Mouse (Mus musculus): ENCODE results near the gene Rab35. TPM values are rescaled to one million over a fixed set of nuclear protein-coding genes. Genes with fewer than 3 reads are reported as not detected.

The Rab35 gene
- total and polyA plus RNA-seq, 3 experiments = 62.2 to 88.3 (median 69.1) TPM

DNA sequence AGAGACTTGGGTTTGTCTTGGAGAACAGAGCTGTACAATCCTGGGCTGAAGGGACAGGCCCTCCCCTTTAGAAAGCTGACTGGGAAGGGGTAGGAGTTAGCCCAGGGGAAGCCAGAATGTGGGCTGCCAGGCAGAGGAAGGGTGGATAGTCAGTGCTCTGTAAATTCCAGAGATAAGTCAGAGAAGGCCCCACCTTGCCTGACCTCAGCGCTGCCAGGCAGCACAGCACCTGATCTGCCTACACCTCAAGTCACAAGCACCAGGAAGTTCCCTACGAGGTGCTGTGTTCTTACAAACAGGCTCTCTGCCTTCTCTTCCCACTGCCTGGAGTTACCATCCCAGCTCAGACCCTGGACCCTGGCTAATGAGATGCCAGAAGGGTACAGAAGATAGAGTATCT is 38.7 kb downstream of the Rab35 start:
- H3K36me3 ChIP-seq (replicated peaks) = no peaks in the 10 kb centered on the region
- DNase-seq (ENCODE audit: low spot score) = no peak
- H3K27me3 ChIP-seq (ENCODE audit: insufficient read depth, low read length) = peaks cover 54% of the 10 kb centered on the region
- H3K4me3 ChIP-seq (ENCODE audit: low read depth, low read length) = no peak overlapping the region
- ATAC-seq (ENCODE audit: extremely low read depth, insufficient number of reproducible peaks, low FRiP score, poor library complexity, severe bottlenecking) = no peak
- 0 out of 2 replicates have a peak, but pooled peaks cover under 1% of the 10 kb centered on the region for H3K9me3 ChIP-seq (replicated peaks)
- TF ChIP-seq POLR2AphosphoS5 (IDR thresholded peaks at IDR 0.05; ENCODE audit: insufficient replicate concordance, low read depth, low read length) (no peak), GATA1 (IDR thresholded peaks at IDR 0.05; ENCODE audit: borderline replicate concordance, low read length) (no peak), GATA2 (IDR thresholded peaks at IDR 0.05; ENCODE audit: borderline replicate concordance, low read depth, low read length) (no peak), CTCF (IDR thresholded peaks at IDR 0.05; ENCODE audit: low read depth, low read length) (no peak), TAL1 (conservative IDR thresholded peaks at IDR 0.05; ENCODE audit: low read depth, low read length) (no peak)
- no peaks in the 10 kb centered on the region for H3K4me1 ChIP-seq (ENCODE audit: insufficient read depth, low read depth, low read length)

DNA sequence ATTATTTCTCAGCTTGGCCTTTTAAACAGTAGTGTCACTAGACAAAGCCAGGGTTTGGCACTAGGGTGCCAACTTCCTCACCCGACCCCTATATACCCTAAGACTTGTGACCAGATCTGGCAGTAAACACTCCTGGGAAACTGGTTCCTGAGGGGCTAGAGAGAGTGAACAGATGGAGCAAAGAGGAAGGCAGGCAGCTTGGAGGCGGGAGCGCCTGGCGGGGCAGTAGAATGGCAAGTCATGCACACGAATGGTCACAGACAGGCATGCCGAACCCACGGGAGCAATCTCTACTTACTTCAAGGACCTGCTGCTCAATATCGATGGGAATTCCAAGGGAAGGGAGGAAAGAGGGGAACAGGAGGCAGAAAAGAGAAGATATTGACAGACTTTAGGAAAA is 40.1 kb downstream of the Rab35 start:
- no peak for DNase-seq (ENCODE audit: low spot score)
- Histone ChIP-seq H3K4me1 (ENCODE audit: insufficient read depth, low read depth, low read length) (no peaks in the 10 kb centered on the region), H3K9me3 (replicated peaks) (no peaks in the 10 kb centered on the region), H3K36me3 (replicated peaks) (no peaks in the 10 kb centered on the region), H3K27me3 (ENCODE audit: insufficient read depth, low read length) (peaks cover 45% of the 10 kb centered on the region), H3K4me3 (ENCODE audit: low read depth, low read length) (no peak overlapping the region)
- no peak for TF ChIP-seq CTCF (IDR thresholded peaks at IDR 0.05; ENCODE audit: low read depth, low read length)
- no peak for TF ChIP-seq TAL1 (conservative IDR thresholded peaks at IDR 0.05; ENCODE audit: low read depth, low read length)
- no peak for TF ChIP-seq GATA1 (IDR thresholded peaks at IDR 0.05; ENCODE audit: borderline replicate concordance, low read length)
- no peak for TF ChIP-seq POLR2AphosphoS5 (IDR thresholded peaks at IDR 0.05; ENCODE audit: insufficient replicate concordance, low read depth, low read length)
- no peak for TF ChIP-seq GATA2 (IDR thresholded peaks at IDR 0.05; ENCODE audit: borderline replicate concordance, low read depth, low read length)
- no peak for ATAC-seq (ENCODE audit: extremely low read depth, insufficient number of reproducible peaks, low FRiP score, poor library complexity, severe bottlenecking)

DNA sequence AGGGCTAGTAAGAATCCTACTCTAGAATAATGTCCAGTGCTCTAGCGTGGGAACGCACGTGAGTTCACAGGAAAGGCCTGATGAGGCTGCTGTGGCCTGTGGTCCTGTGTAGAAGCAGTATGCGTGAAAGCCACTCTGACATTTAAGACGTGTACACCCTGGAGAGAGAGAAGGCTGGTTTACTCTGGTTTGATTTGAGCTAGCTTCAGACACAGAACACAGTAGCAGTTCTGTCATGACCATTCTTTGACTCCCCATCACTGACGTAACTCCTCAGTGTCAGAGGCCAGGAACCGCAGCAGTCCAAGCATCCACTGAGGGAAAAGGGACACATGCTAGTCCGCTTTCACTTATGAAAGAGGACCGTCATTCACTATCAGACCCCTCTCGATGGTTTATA is 53.4 kb downstream of the Rab35 start:
- Histone ChIP-seq H3K4me1 (ENCODE audit: insufficient read depth, low read depth, low read length) (no peaks in the 10 kb centered on the region), H3K27me3 (ENCODE audit: insufficient read depth, low read length) (peaks cover 3% of the 10 kb centered on the region), H3K4me3 (ENCODE audit: low read depth, low read length) (no peak overlapping the region), H3K9me3 (replicated peaks) (no peaks in the 10 kb centered on the region), H3K36me3 (replicated peaks) (no peaks in the 10 kb centered on the region)
- TF ChIP-seq GATA1 (IDR thresholded peaks at IDR 0.05; ENCODE audit: borderline replicate concordance, low read length) = no peak
- no peak for TF ChIP-seq POLR2AphosphoS5 (IDR thresholded peaks at IDR 0.05; ENCODE audit: insufficient replicate concordance, low read depth, low read length)
- TF ChIP-seq GATA2 (IDR thresholded peaks at IDR 0.05; ENCODE audit: borderline replicate concordance, low read depth, low read length) = no peak
- no peak for TF ChIP-seq TAL1 (conservative IDR thresholded peaks at IDR 0.05; ENCODE audit: low read depth, low read length)
- TF ChIP-seq CTCF (IDR thresholded peaks at IDR 0.05; ENCODE audit: low read depth, low read length) = no peak
- DNase-seq (ENCODE audit: low spot score) = no peak
- ATAC-seq (ENCODE audit: extremely low read depth, insufficient number of reproducible peaks, low FRiP score, poor library complexity, severe bottlenecking) = no peak

DNA sequence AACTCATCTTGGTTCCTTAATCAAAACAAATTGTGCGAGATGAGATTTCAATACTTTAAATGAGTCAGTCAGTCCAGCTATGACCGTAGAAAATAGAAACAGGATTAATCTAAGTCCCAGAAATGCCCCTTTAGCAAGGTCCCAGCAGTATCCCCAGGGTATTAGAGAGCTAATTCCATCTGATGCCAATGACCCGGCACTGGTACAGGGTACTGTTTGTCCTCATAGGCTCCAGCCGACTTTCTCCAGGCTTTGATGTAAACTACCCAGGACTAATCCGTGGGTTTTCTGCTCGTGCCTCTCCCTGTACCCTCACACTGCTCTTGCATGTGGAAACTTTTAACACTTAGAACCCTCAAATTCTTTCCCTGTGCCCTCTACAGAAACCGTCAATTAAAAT is 55.0 kb downstream of the Rab35 start:
- H3K36me3 ChIP-seq (replicated peaks) = no peaks in the 10 kb centered on the region
- ATAC-seq (ENCODE audit: extremely low read depth, insufficient number of reproducible peaks, low FRiP score, poor library complexity, severe bottlenecking) = no peak
- no peak for TF ChIP-seq POLR2AphosphoS5 (IDR thresholded peaks at IDR 0.05; ENCODE audit: insufficient replicate concordance, low read depth, low read length)
- no peak for TF ChIP-seq GATA2 (IDR thresholded peaks at IDR 0.05; ENCODE audit: borderline replicate concordance, low read depth, low read length)
- no peak for TF ChIP-seq TAL1 (conservative IDR thresholded peaks at IDR 0.05; ENCODE audit: low read depth, low read length)
- TF ChIP-seq CTCF (IDR thresholded peaks at IDR 0.05; ENCODE audit: low read depth, low read length) = no peak
- peaks cover 3% of the 10 kb centered on the region for H3K27me3 ChIP-seq (ENCODE audit: insufficient read depth, low read length)
- DNase-seq (ENCODE audit: low spot score) = no peak
- H3K4me3 ChIP-seq (ENCODE audit: low read depth, low read length) = no peak overlapping the region
- no peaks in the 10 kb centered on the region for H3K9me3 ChIP-seq (replicated peaks)
- no peaks in the 10 kb centered on the region for H3K4me1 ChIP-seq (ENCODE audit: insufficient read depth, low read depth, low read length)

DNA sequence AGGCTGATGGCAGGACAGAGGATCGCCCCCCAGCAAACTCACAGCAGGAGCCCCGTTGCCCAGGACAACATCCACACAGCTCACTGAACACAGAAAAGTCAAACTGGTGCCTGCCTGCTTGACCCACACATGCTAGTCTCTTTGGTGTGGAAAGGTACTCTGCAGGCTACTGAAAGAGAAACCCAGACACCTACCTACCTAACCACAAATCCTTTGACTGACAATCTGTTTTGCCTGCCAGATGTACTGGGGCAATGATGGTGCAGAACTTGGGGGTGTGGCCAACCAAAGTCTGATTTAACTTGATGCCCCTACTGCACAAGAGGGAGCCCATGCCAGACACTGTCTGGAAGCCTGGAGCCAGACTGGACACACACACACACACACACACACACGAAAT is 61.6 kb downstream of the Rab35 start:
- no peak for DNase-seq (ENCODE audit: low spot score)
- H3K9me3 ChIP-seq (replicated peaks) = no peaks in the 10 kb centered on the region
- H3K4me3 ChIP-seq (ENCODE audit: low read depth, low read length) = no peak overlapping the region
- TF ChIP-seq TAL1 (conservative IDR thresholded peaks at IDR 0.05; ENCODE audit: low read depth, low read length) (no peak), GATA1 (IDR thresholded peaks at IDR 0.05; ENCODE audit: borderline replicate concordance, low read length) (no peak), CTCF (IDR thresholded peaks at IDR 0.05; ENCODE audit: low read depth, low read length) (no peak), GATA2 (IDR thresholded peaks at IDR 0.05; ENCODE audit: borderline replicate concordance, low read depth, low read length) (no peak), POLR2AphosphoS5 (IDR thresholded peaks at IDR 0.05; ENCODE audit: insufficient replicate concordance, low read depth, low read length) (no peak)
- H3K4me1 ChIP-seq (ENCODE audit: insufficient read depth, low read depth, low read length) = no peaks in the 10 kb centered on the region
- peaks cover 9% of the 10 kb centered on the region; the same call in 1 of the 2 replicates for H3K27me3 ChIP-seq (ENCODE audit: insufficient read depth, low read length)
- no peak for ATAC-seq (ENCODE audit: extremely low read depth, insufficient number of reproducible peaks, low FRiP score, poor library complexity, severe bottlenecking)
- no peaks in the 10 kb centered on the region for H3K36me3 ChIP-seq (replicated peaks)

DNA sequence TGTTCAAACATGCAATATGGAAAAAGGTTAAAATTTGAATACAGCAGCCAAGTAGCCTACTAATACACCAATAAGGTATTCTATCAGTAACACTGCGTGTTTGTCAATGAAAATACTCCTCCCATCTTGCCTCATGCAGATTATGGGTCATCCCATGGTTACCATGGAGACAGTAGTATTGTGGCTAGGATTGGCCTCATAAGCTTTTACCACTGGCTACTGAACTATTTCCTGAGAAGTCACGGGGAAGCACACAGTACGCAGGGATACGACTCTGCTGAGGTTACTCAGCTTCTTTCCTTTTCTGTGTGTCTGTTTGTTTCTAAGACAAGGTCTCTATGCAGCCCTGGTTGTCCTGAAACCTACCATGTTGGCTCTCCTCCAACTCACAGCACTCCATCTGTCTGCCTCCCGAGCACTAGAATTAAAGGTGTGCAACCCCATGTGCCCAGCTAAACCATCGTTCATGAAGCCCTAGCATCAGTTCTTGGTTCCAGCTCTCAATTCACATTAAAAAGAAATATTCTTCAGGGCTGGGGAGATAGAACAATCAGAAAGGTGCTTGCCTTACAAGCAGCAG is 63.6 kb downstream of the Rab35 start:
- Histone ChIP-seq H3K9me3 (replicated peaks) (no peaks in the 10 kb centered on the region), H3K36me3 (replicated peaks) (no peaks in the 10 kb centered on the region), H3K4me3 (ENCODE audit: low read depth, low read length) (no peak overlapping the region), H3K4me1 (ENCODE audit: insufficient read depth, low read depth, low read length) (no peaks in the 10 kb centered on the region), H3K27me3 (ENCODE audit: insufficient read depth, low read length) (peaks cover 13% of the 10 kb centered on the region)
- TF ChIP-seq TAL1 (conservative IDR thresholded peaks at IDR 0.05; ENCODE audit: low read depth, low read length) (no peak), GATA1 (IDR thresholded peaks at IDR 0.05; ENCODE audit: borderline replicate concordance, low read length) (no peak), CTCF (IDR thresholded peaks at IDR 0.05; ENCODE audit: low read depth, low read length) (no peak), POLR2AphosphoS5 (IDR thresholded peaks at IDR 0.05; ENCODE audit: insufficient replicate concordance, low read depth, low read length) (no peak), GATA2 (IDR thresholded peaks at IDR 0.05; ENCODE audit: borderline replicate concordance, low read depth, low read length) (no peak)
- no peak for DNase-seq (ENCODE audit: low spot score)
- ATAC-seq (ENCODE audit: extremely low read depth, insufficient number of reproducible peaks, low FRiP score, poor library complexity, severe bottlenecking) = no peak

All from G1E (cell line).